Mouse (Mus musculus) megakaryocyte-erythroid progenitor cell, adult 5-6 weeks (primary cell): ENCODE measurements around the gene Rimbp2. TPM values are rescaled to one million over a fixed set of nuclear protein-coding genes. Genes with fewer than 3 reads are reported as not detected.
"Not testable (repeated sequence)": the region's sequence is repeated elsewhere in the genome, so short reads cannot be mapped to it uniquely, and the experiment has no call there.

Experiments
- ATAC-seq: replicated peaks from 2 replicates; pipeline ENCODE4 v1.8.0; 2016; ENCODE audit warnings: mild to moderate bottlenecking, inconsistent platforms; ENCODE audit not compliant: severe bottlenecking, poor library complexity, low FRiP score, low TSS enrichment
- total RNA-seq, 2 experiments: library from RNA; stranded (forward) in 1 of 2; stranded (reverse) in 1 of 2; fragments of 200-1000, 215-1000 nt in 1 of 2; fragments of >200 nt in 1 of 2; fragmentation: Nextera tagmentation in 1 of 2; gene quantifications; 2 replicates each; pipeline ENCODE4 v1.2.3; 2014 to 2017

The Rimbp2 gene
- total RNA-seq, 2 experiments from 2014 or later, result not detected

DNA sequence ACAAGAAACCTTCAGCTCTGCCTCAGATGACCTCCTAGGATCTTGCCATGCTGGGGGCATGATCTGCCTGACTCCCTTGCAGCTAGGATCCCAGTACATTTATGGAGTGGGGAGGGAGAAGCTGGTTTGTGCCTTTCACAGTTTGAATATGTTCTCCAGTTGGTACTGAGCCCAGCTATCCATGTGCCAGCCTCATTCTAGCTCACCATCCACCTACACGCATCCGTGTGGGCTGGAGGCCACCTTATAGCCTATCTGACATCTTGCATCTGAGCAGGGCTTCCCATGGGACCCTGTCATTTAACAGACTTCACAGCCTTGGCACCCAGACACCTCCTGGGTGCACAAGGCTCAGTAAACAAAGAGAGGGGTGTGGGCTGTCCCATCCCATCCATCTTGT lies 148.2 kb downstream of the Rimbp2 start:
- ATAC-seq, result no peak

DNA sequence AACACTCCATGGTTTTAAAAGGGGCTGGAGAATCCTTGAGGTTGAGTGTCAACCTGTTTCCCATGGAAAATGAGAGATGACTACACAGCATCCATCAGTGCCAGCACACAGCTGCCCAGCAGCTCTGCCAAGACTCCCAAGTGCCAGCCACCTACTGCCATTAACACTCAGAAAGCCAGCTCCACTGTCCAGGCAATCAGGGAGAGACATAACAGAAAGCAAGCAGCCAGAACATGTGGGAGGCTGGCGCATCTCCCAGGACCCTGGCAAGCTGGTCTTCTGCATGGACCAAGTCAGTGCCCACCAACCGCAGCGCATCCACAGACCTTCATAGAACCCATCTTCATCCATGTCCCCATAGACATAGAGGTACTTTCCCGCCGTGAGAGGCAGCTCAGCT lies 152.7 kb downstream of the Rimbp2 start:
- no peak for ATAC-seq

DNA sequence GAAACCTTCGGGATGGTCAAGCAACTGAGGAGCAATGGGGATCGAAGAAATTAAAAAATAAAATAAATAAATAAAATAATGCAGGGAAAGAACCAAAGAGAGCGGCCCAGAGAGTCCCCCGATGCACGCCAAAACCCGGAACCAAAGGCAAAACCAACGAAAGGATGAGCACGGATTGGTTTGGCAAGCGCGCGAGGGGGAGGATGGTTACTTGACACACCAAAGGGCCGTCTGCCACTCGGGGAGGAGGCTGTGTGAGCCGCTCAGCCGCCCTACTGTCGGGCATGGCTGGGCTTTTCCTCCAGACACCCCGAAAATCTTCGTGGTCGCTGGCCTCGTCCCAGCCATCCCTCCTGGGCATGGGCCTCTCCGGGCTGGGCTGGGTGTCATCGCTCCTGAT lies 171.7 kb downstream of the Rimbp2 start:
- ATAC-seq, result no peak

DNA sequence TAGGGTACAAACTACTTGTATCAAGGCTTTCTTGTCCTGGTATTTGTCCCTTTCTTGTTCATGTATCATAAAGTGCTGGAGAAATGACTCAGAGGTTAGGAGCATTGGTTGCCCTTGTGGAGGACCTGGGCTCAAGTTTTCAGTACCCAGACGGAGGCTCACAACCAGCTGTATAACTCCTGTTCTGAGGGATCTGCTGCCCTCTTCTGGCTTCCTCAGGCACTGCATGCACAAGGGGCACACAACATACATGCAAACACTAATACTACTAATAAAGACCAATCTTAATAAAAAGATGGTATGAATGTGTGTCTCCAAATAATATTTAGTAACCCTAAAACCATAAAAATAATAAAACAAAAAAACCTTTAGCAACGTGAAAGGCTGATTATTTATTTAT lies 176.9 kb downstream of the Rimbp2 start:
- ATAC-seq, result no peak

DNA sequence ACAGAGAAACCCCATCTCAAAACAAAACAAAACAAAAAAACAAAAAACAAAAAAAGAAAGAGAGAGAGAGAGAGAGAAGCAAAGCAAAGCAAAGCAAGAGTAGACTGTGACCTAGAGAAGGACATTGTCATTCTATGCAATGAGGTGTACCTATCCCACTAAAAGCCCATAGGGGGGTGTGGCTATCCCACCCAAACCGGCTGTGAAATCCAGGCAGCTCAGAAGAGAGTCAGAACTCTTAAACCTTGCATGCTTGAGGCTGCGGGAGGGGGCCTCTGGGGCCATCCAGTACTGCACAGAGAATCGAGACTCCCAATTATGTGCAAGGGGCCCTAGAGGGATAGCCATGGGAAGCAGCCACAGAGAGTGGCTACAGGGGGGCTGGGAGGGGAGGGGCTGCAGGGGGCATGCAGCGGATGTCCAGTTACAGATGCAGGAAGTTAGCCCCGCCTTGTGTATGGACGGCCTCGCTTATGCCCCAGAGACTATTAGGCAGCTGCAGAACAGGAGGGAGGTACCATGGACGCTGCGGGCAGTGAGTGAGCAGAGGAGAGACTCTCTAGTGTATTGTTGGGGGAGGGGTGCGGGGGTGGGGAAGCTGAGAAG lies 184.2 kb downstream of the Rimbp2 start:
- ATAC-seq, result no peak

DNA sequence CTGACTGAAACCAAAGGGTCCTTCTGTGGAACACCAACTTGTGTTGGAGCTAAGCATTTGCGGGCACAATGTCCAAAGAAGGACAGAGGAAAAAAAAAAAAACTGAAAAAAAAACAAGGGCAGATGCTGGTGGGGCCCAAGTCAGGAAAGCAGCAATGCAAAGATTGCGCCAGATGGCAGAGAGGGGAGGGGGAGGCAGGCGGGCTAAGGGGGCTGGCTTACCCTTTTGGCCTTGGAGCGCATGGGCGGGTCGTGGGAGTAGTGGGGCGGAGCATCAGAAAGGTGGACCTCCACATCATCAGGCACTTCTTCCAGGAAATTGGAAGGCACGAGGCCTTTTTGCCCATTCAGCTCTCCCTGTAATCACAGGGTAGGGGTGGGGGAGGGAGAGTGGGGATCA lies 192.2 kb downstream of the Rimbp2 start:
- ATAC-seq, result no peak

DNA sequence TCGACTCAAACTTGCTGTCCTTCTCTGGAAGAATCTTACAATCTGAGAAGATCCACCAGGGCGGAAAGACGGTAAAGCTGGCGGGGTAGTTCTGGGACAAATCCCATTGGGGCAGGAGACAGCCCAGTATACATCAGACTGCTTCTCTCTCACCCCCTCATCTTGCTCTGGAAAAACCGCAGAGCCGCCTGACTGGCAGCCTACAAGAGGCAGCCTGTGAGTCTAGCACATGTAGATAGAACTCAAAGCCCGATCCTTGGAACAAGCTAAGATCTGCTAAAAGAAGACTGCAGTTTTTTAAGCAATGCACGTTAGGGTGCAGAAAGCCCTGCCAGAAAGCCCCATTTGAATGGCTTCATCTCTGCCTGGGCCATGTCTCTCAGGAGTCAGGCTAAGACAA lies 207.0 kb downstream of the Rimbp2 start:
- no peak for ATAC-seq

DNA sequence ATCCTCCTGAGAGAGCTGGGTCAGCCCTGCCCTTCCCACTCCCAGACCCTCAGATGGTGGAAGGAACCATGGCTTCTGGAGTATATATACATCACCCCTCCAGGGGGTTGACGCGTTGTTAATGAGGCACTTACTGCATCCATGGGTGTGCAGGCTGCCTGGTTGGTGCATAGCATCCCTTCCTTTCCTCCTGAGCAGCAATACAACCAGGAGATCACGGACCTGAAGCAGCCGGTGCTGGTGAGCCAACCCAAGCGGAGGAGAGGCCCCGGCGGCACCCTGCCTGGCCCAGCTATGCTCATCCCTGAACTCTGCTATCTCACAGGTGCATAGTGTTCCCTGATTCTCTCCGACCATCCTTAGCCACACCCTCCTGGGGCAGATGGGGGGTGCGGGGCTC lies 208.1 kb downstream of the Rimbp2 start:
- ATAC-seq, result no peak

DNA sequence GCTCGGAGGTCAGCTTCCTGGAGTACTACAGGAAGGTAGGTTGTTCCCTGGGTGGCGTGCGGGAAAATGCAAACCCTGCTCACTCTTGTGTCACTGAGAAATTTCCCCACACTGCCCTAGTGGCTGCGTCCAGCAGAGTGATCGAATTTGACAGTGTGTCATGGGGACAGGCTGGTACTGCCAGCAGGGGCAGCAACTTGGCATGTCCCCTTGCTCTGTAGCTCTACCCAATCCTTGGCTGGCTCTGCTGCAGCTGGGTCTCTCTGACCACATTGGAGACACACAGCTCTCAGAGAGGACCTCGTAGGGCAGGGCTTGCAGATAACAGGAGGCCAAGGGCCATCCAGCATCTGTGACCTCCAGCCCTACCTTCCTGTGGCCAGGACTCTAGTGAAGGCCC lies 208.9 kb downstream of the Rimbp2 start:
- ATAC-seq, result no peak

DNA sequence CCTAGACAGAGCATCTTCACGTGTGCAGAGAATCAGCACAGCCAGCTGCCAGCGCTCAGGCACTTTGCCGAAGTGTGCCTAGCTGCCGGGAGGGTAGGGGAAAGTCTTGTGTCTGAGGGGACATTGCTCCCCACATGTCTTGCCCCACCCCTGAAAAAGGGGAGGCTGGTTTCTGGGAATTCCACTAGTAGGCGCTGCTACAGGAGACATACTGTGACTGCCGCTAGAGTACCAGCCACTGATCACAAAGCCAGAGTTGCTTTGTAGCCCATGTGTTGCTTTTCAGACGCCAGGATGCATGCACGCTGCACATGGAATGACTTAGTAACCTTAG lies 213.5 kb downstream of the Rimbp2 start:
- no peak for ATAC-seq

DNA sequence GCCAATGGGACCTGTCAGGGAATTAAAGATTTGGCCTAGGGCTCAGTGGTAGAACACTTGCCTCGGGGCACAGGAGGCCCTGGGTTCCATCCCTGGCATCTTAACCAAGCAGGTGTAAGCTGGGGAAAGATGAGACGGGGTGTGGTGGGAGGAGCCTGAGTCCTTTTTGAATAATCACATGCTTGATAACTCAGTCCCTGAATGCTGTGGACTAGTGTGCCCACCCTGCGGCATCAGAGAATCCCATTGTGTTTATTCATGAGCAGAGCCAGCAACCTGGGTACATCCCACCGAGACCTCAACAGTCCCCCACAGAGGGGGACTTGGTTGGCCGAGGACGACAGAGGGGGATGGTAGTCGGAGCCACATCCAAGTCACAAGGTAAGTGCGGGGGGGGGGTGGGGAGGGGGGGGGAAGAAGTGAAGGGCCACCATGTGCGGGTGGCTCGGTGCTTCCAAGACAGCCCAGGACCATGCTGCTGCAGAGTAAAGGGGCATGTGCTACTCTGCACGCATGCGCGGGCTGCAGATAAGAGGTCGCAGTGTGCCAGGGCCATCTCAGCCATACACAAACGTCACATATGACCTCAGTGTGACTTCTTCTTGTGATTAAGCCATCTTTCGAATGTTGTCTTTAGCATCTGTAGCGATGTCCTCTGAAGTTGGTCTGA lies 214.0 kb downstream of the Rimbp2 start:
- no peak for ATAC-seq

DNA sequence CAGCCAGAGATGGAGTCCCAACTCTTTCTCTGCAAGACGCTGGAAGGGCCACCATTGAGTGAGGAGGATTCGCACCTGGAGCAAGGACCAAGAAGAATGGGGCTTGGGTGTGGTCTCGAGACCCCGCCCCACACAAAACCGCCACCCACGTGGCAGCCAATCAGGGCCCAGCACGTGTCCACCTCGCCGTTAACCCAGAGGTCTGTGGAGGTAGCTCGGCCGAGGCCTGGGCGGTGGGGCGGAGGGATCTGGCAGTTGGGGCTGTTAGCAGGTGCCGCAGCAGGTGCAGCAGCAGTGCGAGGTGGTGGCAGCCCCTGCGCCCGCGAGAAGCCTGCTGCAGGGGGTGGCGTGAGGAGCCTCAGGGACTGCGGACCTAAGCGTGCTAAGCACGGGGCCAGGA lies 217.4 kb downstream of the Rimbp2 start:
- no peak for ATAC-seq

DNA sequence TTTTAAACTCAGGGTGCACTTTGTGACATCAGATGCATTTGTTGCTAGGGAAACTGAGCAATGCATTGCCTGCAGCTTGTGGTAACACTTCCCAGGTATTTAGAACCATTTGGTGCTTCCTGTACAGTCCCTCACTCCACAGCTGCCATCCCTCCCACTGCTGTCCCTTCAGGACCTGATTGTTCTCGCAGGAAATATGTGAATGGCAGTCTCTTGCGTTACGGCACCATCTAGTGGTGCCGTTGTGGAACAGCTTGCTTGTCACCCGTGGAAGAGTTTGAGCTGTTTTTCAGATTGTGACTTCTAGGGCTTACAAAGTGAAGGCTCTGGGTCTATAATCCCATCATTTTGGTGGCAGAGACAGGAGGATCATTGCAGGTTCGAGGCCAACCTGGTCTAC lies 219.3 kb downstream of the Rimbp2 start:
- 0 out of 2 replicates have a peak, but pooled peaks have one; percentile 57 for ATAC-seq

DNA sequence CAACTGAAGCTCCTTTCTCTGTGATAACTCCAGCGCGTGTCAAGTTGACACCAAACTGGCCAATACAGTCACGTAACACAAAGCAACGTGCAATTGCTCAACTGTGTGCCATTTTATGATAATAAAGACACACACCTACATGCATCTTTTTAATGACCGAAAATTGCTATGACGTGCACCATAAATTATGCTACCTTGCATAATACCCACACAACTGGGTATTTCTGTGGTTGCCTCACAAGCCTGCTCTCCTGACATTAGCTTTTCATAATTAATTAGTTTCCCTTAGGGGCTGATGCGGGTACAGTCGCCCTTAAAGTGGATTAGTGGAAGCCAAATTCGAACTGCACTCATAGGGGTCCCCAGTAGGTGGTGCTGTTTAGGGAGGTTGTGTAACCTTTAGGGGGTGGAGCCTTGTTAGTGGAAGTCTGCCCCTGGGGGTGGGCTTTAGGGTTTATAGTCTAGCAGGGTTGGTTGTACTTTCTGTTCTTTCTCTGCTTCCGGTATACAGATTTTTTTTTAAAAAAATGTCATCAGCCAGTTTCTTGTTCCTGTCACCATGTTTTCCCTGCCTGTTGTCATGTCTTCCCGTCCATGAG lies 220.8 kb downstream of the Rimbp2 start:
- ATAC-seq, result no peak

DNA sequence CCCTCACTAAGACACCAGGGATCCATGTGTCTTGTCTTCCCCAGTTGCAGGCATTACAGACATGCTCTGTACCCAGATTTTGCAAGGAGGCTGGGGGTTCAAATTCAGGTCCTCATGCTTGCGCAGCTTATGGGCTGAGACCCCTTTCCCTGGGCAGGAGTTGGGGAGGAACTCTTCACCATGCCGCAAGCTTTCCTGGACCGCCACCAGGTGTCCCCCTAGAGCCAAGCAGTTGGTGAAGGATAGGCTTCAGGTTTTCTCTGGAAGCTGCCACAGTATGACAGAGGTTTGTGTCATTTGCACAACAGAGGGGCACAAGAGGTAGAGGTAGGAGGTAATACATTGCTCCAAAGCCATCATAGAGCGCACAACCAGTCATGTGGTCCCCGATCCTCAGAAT lies 222.7 kb downstream of the Rimbp2 start:
- no peak for ATAC-seq

DNA sequence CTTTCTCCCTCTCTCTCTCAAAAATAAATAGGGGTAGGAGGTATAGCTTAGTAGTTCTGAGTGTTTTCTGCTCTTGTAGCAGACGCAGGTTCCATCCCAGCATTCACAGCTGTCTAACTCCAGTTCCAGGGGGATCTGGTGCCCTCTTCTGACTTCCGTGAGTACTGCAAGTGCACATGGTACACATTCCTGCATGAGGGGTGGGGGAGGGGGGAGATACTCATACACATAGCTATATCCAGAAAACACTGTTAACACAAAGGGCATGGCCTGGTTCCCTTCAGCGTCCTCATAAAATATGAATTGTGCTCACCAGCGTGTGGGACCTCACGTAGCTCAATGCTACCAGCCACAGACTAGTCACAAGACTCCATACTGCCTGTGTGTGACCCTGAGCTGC lies 223.9 kb downstream of the Rimbp2 start:
- no peak for ATAC-seq

DNA sequence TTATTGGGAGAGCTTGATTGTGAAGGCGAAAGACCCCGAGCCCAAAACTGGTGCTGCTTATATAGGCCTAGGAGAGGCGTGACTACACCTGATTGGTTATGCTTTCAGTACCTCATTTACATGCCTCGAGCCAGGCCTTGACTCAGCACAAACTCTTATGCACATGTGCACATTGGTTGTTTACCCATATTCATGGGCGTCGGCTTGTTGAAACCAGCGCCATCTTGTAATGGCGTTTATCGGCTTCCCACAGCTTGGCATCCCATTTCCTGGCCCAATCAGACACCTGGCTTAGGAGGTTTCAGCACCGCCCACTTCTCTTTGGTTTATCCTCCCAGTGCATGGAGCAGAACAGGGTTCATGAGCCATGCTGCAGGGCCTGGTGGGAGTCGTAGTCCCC lies 232.8 kb downstream of the Rimbp2 start:
- ATAC-seq, result not testable (repeated sequence)

DNA sequence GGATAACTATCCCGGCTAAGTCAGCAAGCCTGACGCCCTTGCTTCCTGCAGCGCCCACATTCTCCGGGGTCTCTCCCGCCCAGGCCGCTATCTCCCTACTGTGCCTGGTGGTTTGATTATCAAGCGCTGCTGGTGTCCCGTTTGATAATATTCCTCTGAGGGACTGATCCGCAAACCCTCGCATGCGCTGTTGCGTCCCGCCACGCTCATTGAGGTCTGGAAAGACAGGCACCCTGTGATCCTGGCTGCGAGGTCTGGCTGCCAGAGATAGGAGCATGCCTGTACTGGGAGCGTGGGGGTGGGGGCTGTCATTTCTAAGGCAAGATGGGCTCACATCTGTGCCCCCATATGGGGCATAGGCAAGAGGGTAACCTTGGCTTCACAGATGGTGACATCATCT lies 238.1 kb downstream of the Rimbp2 start:
- ATAC-seq, result no peak

DNA sequence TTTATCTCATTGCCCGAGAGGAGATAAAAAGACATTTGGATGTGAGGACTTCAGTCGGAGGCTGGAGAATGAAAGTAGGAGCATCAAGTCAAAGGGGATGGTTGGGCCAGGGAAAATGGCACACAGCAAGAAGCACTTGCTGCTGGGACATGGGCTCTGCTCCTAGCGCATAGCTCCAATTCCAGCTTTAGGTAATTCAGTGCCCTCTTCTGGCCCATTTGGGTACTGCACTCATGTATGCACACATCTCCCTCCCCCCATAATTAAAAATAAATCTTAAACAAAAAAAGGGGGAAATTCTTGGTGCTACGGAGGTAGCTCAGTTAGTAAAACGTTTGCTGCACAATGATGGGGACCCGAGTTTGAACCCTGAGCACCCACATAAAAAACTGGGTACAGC lies 241.4 kb downstream of the Rimbp2 start:
- no peak for ATAC-seq

DNA sequence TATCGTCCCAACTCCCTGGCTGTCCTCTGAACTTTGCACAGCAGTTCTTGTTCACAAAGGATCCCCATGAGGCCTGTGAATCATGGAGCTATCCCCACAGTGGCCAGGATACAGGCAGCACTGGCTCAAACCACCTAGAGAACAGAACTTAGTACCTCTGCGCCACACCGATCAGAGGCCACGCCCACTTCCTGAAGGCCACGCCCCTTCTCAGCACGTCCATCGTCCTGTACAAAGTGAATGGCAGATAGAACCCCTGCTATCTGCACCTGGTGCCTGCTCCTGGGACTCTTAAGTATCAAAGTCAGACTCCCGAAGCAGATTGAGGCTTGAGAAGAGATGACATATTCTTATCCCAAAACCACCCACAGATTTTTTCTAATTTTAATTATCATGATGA lies 242.7 kb downstream of the Rimbp2 start:
- ATAC-seq, result no peak

DNA sequence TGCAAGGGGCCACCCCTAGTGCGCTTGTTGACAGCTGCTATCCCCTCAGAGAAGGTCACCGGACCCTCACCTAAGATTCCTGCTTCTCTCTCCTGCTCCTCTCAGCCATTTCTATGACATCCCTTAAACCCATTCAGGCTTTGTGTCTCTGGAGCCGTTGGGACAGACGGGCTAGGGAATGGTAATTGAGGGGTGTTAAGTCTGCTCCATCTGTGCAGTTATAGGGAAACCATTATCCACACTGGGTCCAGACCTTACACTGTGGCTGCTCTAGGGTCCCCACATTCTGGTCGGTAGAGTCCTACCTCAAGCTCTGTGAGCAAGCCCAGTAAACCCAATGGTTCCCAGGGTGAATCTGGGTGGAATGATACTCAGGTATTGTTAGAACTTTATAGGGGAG lies 244.4 kb downstream of the Rimbp2 start:
- ATAC-seq, result no peak
